Comparison of ENCODE assay signal across 8 mouse cellular contexts in the genomic region with DNA sequence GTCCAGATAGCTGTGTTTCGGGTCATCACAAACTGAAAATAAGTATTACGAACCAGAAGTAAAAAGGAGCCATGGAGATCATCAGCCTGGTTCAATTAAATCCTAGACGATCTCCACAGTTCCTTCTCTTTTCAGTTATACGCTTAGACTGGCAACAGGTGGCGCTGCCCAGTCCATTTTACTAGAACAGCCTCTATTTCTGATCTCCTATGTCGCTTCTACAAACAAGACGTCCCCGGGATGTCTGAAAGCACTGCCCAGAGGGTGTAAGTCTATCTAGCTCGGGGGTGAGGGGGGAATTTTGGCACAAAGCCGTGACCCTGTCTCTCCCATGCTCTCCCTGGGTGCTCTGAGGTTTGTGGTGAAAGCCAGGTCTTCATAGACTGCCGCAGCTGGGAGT. TPM values are rescaled to one million over a fixed set of nuclear protein-coding genes. Genes with fewer than 3 reads are reported as not detected.
DNase-seq lines count a peak whose midpoint lies in the region; ATAC-seq and TF ChIP-seq lines count a peak whose summit lies in the region.

No protein-coding gene starts in this region.

- WGBS in forebrain, embryonic 12.5 days: 20% methylated on average over 11 of the region's 11 CpGs
- WGBS in lung, embryonic 14.5 days: 17% methylated on average over 11 of the region's 11 CpGs

- no peak overlapping the region for H3K27ac ChIP-seq in ES-E14 (ENCODE audit: insufficient read depth, low read depth, low read length, poor library complexity, severe bottlenecking)
- H3K27ac ChIP-seq in bone marrow macrophage, adult 2 months (ENCODE audit: insufficient read depth, low read depth, low read length): no peak overlapping the region
- no peak overlapping the region for H3K27ac ChIP-seq in forebrain, embryonic 12.5 days
- H3K27ac ChIP-seq in lung, embryonic 14.5 days (ENCODE audit: low read depth): no peak overlapping the region

- intact Hi-C loops in heart, postnatal 36 days (cut with DNase I): loop anchor here (2.0 to 5.0 kb wide), 4 partner anchors 41 to 163 kb away; a partner anchor contains a TSS

- H3K4me1 ChIP-seq in ES-E14 (ENCODE audit: control insufficient read depth in 2 of 2, insufficient read depth in 2 of 2, low read length in 2 of 2, poor library complexity in 1 of 2): peaks cover 0 to 6% of the 10 kb centered on the region in 2 experiments; a peak in 2 of 4 replicates
- peaks cover 32% of the 10 kb centered on the region for H3K4me1 ChIP-seq in bone marrow macrophage, adult 2 months (ENCODE audit: control insufficient read depth, insufficient read depth, low read length)
- no peaks in the 10 kb centered on the region for H3K4me1 ChIP-seq in forebrain, embryonic 12.5 days
- 0 out of 2 replicates have a peak, but pooled peaks cover 2% of the 10 kb centered on the region for H3K4me1 ChIP-seq in lung, embryonic 14.5 days (ENCODE audit: insufficient read depth)

- no peaks in the 10 kb centered on the region for H3K36me3 ChIP-seq in ES-E14 (ENCODE audit: control insufficient read depth, insufficient read depth, low read length, poor library complexity, severe bottlenecking)
- H3K36me3 ChIP-seq in forebrain, embryonic 12.5 days (replicated peaks): no peaks in the 10 kb centered on the region
- H3K36me3 ChIP-seq in lung, embryonic 14.5 days (ENCODE audit: insufficient read depth): no peaks in the 10 kb centered on the region

- peak overlapping the region; percentile 35 for H3K4me2 ChIP-seq in forebrain, embryonic 12.5 days
- H3K4me2 ChIP-seq in lung, embryonic 14.5 days: peak overlapping the region; percentile 54

- peaks cover 19% of the 10 kb centered on the region for H3K27me3 ChIP-seq in forebrain, embryonic 12.5 days
- no peaks in the 10 kb centered on the region for H3K27me3 ChIP-seq in lung, embryonic 14.5 days (ENCODE audit: insufficient read depth, low read length)

- 0 out of 2 replicates have a peak, but pooled peaks have one; percentile 6 for TF ChIP-seq CTCF in bone marrow macrophage, adult 2 months (IDR thresholded peaks at IDR 0.05; ENCODE audit: low read depth, low read length)
- peak; percentile 74 for TF ChIP-seq CTCF in lung, embryonic 14.5 days (IDR thresholded peaks at IDR 0.05; ENCODE audit: low read depth)

- in situ Hi-C loops in ES-E14 (cut with MboI; ENCODE audit: low sequenced_read_pairs in 2 of 2, unreplicated experiment in 2 of 2): loop anchor here in 1 of 2 experiments (5.0 kb wide), 1 partner anchor 53 kb away; no protein-coding TSS in a partner anchor

- DNase-seq in ES-E14 (ENCODE audit: low read depth, low spot score): peak; percentile 54
- peak; percentile 76 for DNase-seq in heart, postnatal 36 days
- peak; percentile 63 for DNase-seq in layer of hippocampus, adult 11-12 months (ENCODE audit: low spot score)
- DNase-seq in lung, embryonic 14.5 days: peak; percentile 84
- peak; percentile 57 for DNase-seq in ovary, postnatal 14 days (ENCODE audit: low spot score)
- no peak for DNase-seq in Muller cell, postnatal 12 days (ENCODE audit: inconsistent ontology term)

- no peaks in the 10 kb centered on the region for H3K9me3 ChIP-seq in ES-E14 (ENCODE audit: control insufficient read depth, insufficient read depth, low read depth, low read length)
- no peaks in the 10 kb centered on the region for H3K9me3 ChIP-seq in forebrain, embryonic 12.5 days
- no peaks in the 10 kb centered on the region for H3K9me3 ChIP-seq in lung, embryonic 14.5 days (ENCODE audit: low read depth, low read length)

- H3K4me3 ChIP-seq in ES-E14 (ENCODE audit: insufficient read depth in 1 of 2, low read depth in 1 of 2, low read length in 2 of 2, poor library complexity in 1 of 2, severe bottlenecking in 1 of 2): no peak overlapping the region
- H3K4me3 ChIP-seq in bone marrow macrophage, adult 2 months (ENCODE audit: insufficient read depth, low read length): no peak overlapping the region
- H3K4me3 ChIP-seq in forebrain, embryonic 12.5 days (replicated peaks): no peak overlapping the region
- H3K4me3 ChIP-seq in lung, embryonic 14.5 days (ENCODE audit: low read depth, low read length): peak overlapping the region; percentile 7

- ATAC-seq in forebrain, embryonic 12.5 days (ENCODE audit: low FRiP score): no peak
- peak; percentile 47 for ATAC-seq in lung, embryonic 14.5 days (ENCODE audit: insufficient read depth)

- H3K9ac ChIP-seq in ES-E14 (ENCODE audit: insufficient read depth, low read depth, low read length, poor library complexity, severe bottlenecking): no peak overlapping the region; the same call in 1 of the 2 replicates
- no peak overlapping the region for H3K9ac ChIP-seq in forebrain, embryonic 12.5 days
- H3K9ac ChIP-seq in lung, embryonic 14.5 days: peak overlapping the region; percentile 21; the same call in 1 of the 2 replicates

- TF ChIP-seq POLR2A in bone marrow macrophage, adult 2 months (IDR thresholded peaks at IDR 0.05; ENCODE audit: borderline replicate concordance, low read depth, low read length): no peak

TF ChIP-seq in ES-E14, 5 proteins besides CTCF, POLR2A, EP300 and RAD21:
- TF ChIP-seq ZNF384 (IDR thresholded peaks at IDR 0.05; ENCODE audit: low read depth, low read length) (no peak), MAFK (IDR thresholded peaks at IDR 0.05; ENCODE audit: insufficient read depth, low read depth, low read length) (no peak), ZC3H11A (IDR thresholded peaks at IDR 0.05; ENCODE audit: borderline replicate concordance, low read depth, low read length) (no peak), CHD2 (IDR thresholded peaks at IDR 0.05; ENCODE audit: low read depth, low read length) (no peak), HCFC1 (IDR thresholded peaks at IDR 0.05; ENCODE audit: borderline replicate concordance, insufficient read depth, low read length) (no peak)

RNA-seq across cellular contexts. Expression of a gene that starts 37.8 kb away (rescaled TPM):
- total RNA-seq in ES-E14 (2012; rRNA removed): 81.5 and 94.2 TPM in 2 replicates
- 101 and 112 TPM in 2 replicates for polyA plus RNA-seq in bone marrow macrophage, adult 2 months (2012; ENCODE audit: insufficient read depth, insufficient read length, missing spikeins)
- polyA plus RNA-seq in forebrain, embryonic 12.5 days (2016; fragmentation: Nextera tagmentation; extraction: Ambion mirVana): 125 and 140 TPM in 2 replicates
- total RNA-seq in heart, postnatal 36 days (2021): 10 to 100 TPM; 88.0 to 94.8 TPM
- 161 and 164 TPM in 2 replicates for polyA plus RNA-seq in lung, embryonic 14.5 days (2014; fragmentation: Nextera tagmentation; extraction: Ambion mirVana)

RNA-seq across cellular contexts. Expression of a gene that starts 41.3 kb away (rescaled TPM):
- 22.7 and 30.9 TPM in 2 replicates for total RNA-seq in ES-E14 (2012; rRNA removed)
- 1.7 TPM in 1 of 2 replicates, not detected in the other for polyA plus RNA-seq in bone marrow macrophage, adult 2 months (2012; ENCODE audit: insufficient read depth, insufficient read length, missing spikeins)
- polyA plus RNA-seq in forebrain, embryonic 12.5 days (2016; fragmentation: Nextera tagmentation; extraction: Ambion mirVana): 1.3 and 1.4 TPM in 2 replicates
- 1 to 10 TPM; 3.4 to 8.3 TPM for total RNA-seq in heart, postnatal 36 days (2021)
- polyA plus RNA-seq in lung, embryonic 14.5 days (2014; fragmentation: Nextera tagmentation; extraction: Ambion mirVana): 2.4 TPM in 2 replicates
